Mouse (Mus musculus): ENCODE measurements around the gene Myf6.

The Myf6 gene

GRCm38 (mm10) chr10:107494568-107494967 is at the start of gene Myf6:
Myf6 (minus strand) TSS chr10:107494737.
- no peak for DNase-seq (ENCODE audit: low spot score)

DNA sequence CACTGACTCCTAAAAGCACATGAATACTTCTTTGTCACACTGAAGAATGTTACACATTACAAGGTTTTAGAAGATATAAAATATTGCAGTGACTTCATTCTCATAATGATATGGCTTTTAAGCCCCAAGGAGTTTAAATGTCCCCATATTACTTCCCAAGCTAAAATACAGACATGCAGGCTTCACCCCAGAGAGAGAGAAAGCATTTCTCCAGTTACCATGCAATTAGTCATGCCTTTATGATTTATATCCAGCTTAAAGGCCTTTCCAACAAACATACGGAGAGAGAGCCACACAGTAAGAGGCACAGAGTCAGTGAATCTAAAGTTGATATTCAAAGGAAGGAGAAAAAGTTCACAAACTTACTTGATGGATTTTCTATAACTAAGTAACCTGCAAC is 48.5 kb upstream of the Myf6 start:
- DNase-seq (ENCODE audit: low spot score) = no peak

- no peak for DNase-seq (ENCODE audit: low spot score)
Observed at GRCm38 (mm10) chr10:107528758-107529157, 34.2 kb upstream of the Myf6 start.

- no peak for DNase-seq (ENCODE audit: low spot score)
Observed at GRCm38 (mm10) chr10:107519216-107519615, 24.7 kb upstream of the Myf6 start.

- no peak for DNase-seq (ENCODE audit: low spot score)
Observed at GRCm38 (mm10) chr10:107516641-107517040, 22.1 kb upstream of the Myf6 start.

- no peak for DNase-seq (ENCODE audit: low spot score)
Observed at GRCm38 (mm10) chr10:107514735-107515134, 20.2 kb upstream of the Myf6 start.

DNA sequence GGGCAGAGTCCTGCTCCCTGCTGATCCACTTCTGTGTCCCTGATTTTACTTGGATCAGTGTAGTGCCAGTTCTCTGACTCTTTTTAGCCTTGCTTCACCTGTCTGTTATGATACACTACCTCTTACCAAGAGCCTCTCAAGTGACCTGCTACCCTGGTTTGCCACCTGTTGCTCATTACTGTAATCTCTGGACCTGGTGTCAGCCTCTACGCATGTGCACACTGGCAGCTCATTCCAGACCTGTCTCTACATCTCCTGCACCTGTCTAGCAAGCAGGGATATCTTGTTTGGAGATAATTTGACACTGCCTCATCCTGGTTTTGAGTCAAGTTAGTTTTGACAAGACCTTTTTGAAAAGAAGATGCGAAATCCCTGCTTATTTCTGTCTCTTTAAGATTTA is 11.9 kb upstream of the Myf6 start:
- DNase-seq (ENCODE audit: low spot score) = no peak

DNA sequence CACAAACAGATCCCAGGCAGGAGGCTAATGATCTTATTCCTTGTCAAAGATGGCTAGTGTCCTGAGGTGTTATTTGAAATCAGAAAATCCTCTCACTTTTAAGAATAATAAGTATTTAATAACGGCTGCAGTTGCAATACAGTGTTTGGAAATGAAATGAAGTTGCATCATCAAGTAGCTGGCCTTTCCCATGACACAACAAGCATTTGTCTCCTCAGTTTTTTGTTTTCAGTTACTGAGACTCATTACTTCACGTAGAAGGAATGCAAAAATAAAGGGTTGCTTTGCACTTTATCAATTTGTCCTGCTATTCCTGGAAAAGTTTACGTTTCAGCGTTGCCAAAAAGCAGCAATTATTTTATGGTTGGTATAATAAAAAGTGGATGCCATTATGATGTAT is 8.9 kb upstream of the Myf6 start:
- DNase-seq (ENCODE audit: low spot score) = no peak

GRCm38 (mm10) chr10:107502193-107502592 is 7.7 kb upstream of the Myf6 start:
- DNase-seq (ENCODE audit: low spot score) = no peak

DNA sequence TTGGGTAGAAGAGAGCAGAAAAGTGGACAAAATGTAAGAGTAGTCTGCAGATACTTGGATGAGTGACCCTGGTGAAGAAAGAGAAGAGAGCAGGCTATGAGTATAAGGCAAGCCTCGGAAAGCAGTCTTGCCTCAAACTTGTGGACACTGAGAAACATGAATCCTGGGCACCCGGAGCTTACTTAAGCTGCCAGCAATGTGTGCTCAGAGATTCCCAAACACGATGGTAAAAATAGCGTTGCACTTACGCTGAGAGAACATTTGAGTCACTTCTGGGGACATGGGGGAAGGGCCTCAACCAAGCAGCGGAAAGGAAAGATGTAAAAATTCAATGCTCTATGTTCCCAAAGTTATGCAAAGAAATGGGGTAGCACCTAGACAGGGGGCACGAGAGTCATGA is 5.1 kb upstream of the Myf6 start:
- no peak for DNase-seq (ENCODE audit: low spot score)

GRCm38 (mm10) chr10:107496402-107496801 is 1.9 kb upstream of the Myf6 start:
- no peak for DNase-seq (ENCODE audit: low spot score)

GRCm38 (mm10) chr10:107493580-107494474 is 710 bp downstream of the Myf6 start:
- no peak for DNase-seq (ENCODE audit: low spot score)

GRCm38 (mm10) chr10:107492867-107493579 is 1.5 kb downstream of the Myf6 start:
- DNase-seq (ENCODE audit: low spot score) = no peak

- DNase-seq (ENCODE audit: low spot score) = no peak
Observed at GRCm38 (mm10) chr10:107488654-107489315, 5.8 kb downstream of the Myf6 start.

GRCm38 (mm10) chr10:107486770-107487169 is 7.8 kb downstream of the Myf6 start:
- no peak for DNase-seq (ENCODE audit: low spot score)

DNA sequence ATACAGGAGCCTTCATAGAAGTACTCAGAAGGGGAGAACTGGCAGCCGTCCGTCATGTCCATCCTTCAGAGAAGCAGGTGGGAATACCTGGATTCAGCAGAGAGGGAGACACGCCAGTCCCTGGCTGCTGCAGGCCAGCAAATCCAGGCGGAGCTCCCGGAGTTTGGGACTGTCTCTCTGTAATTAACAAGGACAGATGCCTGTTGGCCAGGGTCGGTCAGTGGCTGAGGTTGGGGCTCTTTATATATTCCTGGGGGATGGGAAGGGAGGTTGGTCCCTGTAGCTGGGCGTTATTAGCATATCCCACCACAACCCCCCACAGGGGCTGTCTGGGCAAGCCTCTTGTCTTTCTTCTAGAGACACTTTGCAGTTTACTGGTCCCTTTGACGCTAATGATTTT is 8.7 kb downstream of the Myf6 start, which contains the start of gene Myf5:
Gene Myf5 (minus strand): TSS at position 265 of the 400 bp plus-strand sequence.
- no peak for DNase-seq (ENCODE audit: low spot score)

GRCm38 (mm10) chr10:107484050-107484449 is 10.5 kb downstream of the Myf6 start:
- DNase-seq (ENCODE audit: low spot score) = no peak

- DNase-seq (ENCODE audit: low spot score) = no peak
Observed at GRCm38 (mm10) chr10:107473497-107473896, 21.0 kb downstream of the Myf6 start.

- DNase-seq (ENCODE audit: low spot score) = no peak
Observed at GRCm38 (mm10) chr10:107471712-107472111, 22.8 kb downstream of the Myf6 start.

GRCm38 (mm10) chr10:107467819-107468218 is 26.7 kb downstream of the Myf6 start:
- DNase-seq (ENCODE audit: low spot score) = no peak

GRCm38 (mm10) chr10:107449496-107450330 is 44.8 kb downstream of the Myf6 start:
- no peak for DNase-seq (ENCODE audit: low spot score)

All from layer of hippocampus, adult 9-10 months (tissue).